Mouse (Mus musculus): ENCODE measurements at regions not wholly inside any gene's neighbourhood (a gene's known extent, or its start where the extent isn't known, plus 50 kb on each side); places are given as distances from the start of the nearest gene placed in this dataset.

DNA sequence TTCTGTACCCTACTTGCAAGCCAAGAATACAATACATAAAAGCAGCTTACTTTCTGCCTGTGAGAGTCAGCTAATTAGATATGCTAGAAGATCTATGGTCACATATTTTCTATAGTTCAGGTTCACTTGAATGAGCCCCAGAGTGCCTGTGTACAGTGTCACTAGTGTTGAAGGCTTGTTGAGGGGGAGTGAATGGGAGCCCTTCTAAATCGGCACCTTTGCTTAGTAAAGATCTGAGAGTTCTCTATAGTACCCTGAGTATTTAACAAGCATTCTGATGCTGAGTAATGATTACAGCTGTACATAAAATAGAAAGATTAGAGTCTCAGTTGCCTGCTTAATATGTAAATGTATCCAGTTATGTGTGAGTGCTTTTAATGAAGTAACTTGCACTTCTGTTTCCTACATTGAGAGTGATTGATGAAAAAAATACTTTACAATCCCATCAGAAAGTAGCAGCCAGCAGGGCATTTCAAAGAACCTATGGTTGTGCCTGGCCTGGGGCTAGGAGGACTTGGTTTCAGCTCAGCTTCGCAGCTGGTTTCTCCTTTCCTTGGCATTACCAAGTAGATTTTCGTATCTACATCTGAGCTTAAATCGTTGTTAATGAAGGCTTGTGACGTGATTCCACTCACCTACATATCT lies 136.8 kb upstream of the Tex13c2 start:
- H3K36me3 ChIP-seq (ENCODE audit: control insufficient read depth, insufficient read depth, low read length) = no peaks in the 10 kb centered on the region
- no peak overlapping the region for H3K27ac ChIP-seq (ENCODE audit: control insufficient read depth, insufficient read depth, low read length)
- H3K27me3 ChIP-seq (ENCODE audit: control insufficient read depth, insufficient read depth, low read length) = no peaks in the 10 kb centered on the region
- 88% methylated on average over 5 of the region's 5 CpGs for WGBS
- H3K4me3 ChIP-seq (ENCODE audit: control insufficient read depth, insufficient read depth, low read length) = no peak overlapping the region
- no peaks in the 10 kb centered on the region for H3K4me1 ChIP-seq (replicated peaks; ENCODE audit: control insufficient read depth, insufficient read depth, low read length)
- no peak for DNase-seq
- no peak for TF ChIP-seq CTCF (IDR thresholded peaks at IDR 0.05; ENCODE audit: borderline replicate concordance, control insufficient read depth, extremely low read depth, insufficient read depth, low read length, poor library complexity)
- TF ChIP-seq POLR2A (IDR thresholded peaks at IDR 0.05; ENCODE audit: control insufficient read depth, extremely low read depth, insufficient read depth, low read length, poor library complexity) = no peak

DNA sequence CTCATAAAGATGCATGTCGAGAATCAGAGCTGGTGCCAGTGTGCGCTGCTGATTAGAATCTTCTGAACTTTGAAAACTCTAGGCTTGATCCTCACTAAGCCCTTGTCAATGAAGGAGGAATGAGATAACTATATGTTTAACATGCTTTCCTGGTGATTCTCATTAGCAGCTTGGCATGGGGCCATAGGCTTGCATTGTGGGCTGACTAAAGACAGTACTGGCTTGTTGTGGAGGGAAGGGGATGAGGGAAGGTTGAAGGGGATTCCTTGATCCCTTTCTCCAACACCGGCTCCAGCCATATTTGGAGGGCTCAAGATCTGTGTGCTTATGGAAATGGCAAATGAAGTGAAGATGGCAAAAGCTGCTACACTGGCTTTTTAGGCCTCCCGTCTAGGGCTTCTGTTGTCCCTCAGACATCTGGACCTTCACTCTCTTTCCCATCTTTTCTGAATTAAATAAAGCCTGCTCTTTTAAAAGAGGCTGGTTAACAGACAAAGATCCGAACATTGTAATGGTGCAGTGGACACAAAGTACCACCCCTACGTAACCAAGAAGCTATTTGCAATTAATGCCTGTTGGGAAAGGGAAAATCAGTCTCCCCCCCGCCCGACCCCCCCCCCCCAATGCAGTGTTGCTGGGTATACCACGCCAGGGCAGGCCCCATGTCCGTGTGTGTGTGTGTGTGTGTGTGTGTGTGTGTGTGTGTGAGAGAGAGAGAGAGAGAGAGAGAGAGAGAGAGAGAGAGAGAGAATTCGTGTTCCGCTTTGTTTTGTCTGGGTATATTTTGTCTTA lies 129.9 kb upstream of the Tex13c2 start:
- no peak for TF ChIP-seq POLR2A (IDR thresholded peaks at IDR 0.05; ENCODE audit: control insufficient read depth, extremely low read depth, insufficient read depth, low read length, poor library complexity)
- Histone ChIP-seq H3K27me3 (ENCODE audit: control insufficient read depth, insufficient read depth, low read length) (no peaks in the 10 kb centered on the region), H3K4me3 (ENCODE audit: control insufficient read depth, insufficient read depth, low read length) (no peak overlapping the region), H3K36me3 (ENCODE audit: control insufficient read depth, insufficient read depth, low read length) (no peaks in the 10 kb centered on the region), H3K4me1 (replicated peaks; ENCODE audit: control insufficient read depth, insufficient read depth, low read length) (peaks cover 7% of the 10 kb centered on the region), H3K27ac (ENCODE audit: control insufficient read depth, insufficient read depth, low read length) (no peak overlapping the region)
- no peak for DNase-seq
- 62% methylated on average over 11 of the region's 12 CpGs for WGBS

DNA sequence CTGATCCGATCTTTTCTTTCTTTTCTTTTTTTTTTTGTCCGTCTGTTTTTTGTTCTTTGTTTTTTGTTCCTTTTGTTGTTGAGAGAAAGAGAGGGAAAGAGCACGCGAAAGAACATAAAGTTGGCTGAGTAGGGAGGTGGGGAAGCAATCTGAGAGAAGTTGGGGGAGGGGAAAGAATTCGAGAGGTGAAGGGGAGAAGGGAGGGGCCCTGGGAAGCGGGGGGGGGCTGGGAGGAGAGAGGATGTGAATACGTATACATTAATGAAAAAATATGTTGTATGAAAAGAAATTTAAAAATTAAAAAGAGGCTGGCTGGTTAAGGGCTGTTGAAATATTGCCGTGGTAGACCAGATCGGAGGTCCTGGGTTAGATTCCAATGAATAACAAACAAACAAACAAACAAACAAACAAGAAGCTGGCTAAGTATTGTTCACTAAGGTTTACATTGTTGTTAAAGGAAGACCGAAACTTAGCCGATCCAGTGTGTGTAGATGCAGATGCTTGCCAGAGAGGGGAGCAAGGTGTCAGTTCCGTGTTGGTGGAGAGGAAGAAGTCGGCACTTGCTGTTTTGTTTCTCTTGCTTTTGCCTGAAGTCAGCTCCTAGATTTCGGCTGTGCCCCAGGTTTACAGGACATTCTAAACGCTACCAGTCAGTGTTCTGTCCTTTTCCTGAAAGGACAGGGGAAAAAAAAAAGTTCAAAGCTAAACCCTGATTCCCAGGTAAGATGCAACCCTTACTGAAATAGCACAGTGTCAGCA lies 129.1 kb upstream of the Tex13c2 start:
- peaks cover 7% of the 10 kb centered on the region for H3K4me1 ChIP-seq (replicated peaks; ENCODE audit: control insufficient read depth, insufficient read depth, low read length)
- H3K27ac ChIP-seq (ENCODE audit: control insufficient read depth, insufficient read depth, low read length) = peak overlapping the region; percentile 77; the same call in 1 of the 2 replicates
- no peak for TF ChIP-seq POLR2A (IDR thresholded peaks at IDR 0.05; ENCODE audit: control insufficient read depth, extremely low read depth, insufficient read depth, low read length, poor library complexity)
- TF ChIP-seq CTCF (IDR thresholded peaks at IDR 0.05; ENCODE audit: borderline replicate concordance, control insufficient read depth, extremely low read depth, insufficient read depth, low read length, poor library complexity) = no peak
- peak overlapping the region; percentile 25 for H3K4me3 ChIP-seq (ENCODE audit: control insufficient read depth, insufficient read depth, low read length)
- no peaks in the 10 kb centered on the region for H3K36me3 ChIP-seq (ENCODE audit: control insufficient read depth, insufficient read depth, low read length)
- peak; percentile 47 for DNase-seq
- no peaks in the 10 kb centered on the region for H3K27me3 ChIP-seq (ENCODE audit: control insufficient read depth, insufficient read depth, low read length)
- WGBS = 2% methylated on average over 13 of the region's 15 CpGs

DNA sequence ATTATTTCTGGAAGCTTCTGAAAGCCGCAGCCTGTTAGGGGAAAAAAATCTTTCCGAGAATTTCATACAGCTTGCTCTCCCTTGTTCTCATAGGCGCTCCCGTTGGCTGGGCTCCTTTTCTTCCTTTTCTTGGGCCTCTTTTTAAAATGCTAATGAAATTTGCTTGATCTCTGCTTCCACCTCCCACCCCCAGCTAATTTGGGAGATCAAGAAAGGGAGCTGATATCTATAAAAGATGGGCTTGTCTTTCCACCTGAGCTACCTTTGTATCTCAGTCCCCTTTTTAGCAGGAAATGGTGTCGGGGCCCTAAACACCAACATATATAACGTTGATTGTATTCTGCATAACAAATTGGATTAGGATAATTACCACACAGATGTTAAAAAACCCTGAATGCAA lies 128.5 kb upstream of the Tex13c2 start:
- Histone ChIP-seq H3K4me1 (replicated peaks; ENCODE audit: control insufficient read depth, insufficient read depth, low read length) (peaks cover 7% of the 10 kb centered on the region), H3K36me3 (ENCODE audit: control insufficient read depth, insufficient read depth, low read length) (no peaks in the 10 kb centered on the region), H3K4me3 (ENCODE audit: control insufficient read depth, insufficient read depth, low read length) (no peak overlapping the region), H3K27ac (ENCODE audit: control insufficient read depth, insufficient read depth, low read length) (no peak overlapping the region), H3K27me3 (ENCODE audit: control insufficient read depth, insufficient read depth, low read length) (no peaks in the 10 kb centered on the region)
- 65% methylated on average over 6 of the region's 6 CpGs for WGBS
- no peak for DNase-seq
- no peak for TF ChIP-seq POLR2A (IDR thresholded peaks at IDR 0.05; ENCODE audit: control insufficient read depth, extremely low read depth, insufficient read depth, low read length, poor library complexity)
- TF ChIP-seq CTCF (IDR thresholded peaks at IDR 0.05; ENCODE audit: borderline replicate concordance, control insufficient read depth, extremely low read depth, insufficient read depth, low read length, poor library complexity) = no peak

DNA sequence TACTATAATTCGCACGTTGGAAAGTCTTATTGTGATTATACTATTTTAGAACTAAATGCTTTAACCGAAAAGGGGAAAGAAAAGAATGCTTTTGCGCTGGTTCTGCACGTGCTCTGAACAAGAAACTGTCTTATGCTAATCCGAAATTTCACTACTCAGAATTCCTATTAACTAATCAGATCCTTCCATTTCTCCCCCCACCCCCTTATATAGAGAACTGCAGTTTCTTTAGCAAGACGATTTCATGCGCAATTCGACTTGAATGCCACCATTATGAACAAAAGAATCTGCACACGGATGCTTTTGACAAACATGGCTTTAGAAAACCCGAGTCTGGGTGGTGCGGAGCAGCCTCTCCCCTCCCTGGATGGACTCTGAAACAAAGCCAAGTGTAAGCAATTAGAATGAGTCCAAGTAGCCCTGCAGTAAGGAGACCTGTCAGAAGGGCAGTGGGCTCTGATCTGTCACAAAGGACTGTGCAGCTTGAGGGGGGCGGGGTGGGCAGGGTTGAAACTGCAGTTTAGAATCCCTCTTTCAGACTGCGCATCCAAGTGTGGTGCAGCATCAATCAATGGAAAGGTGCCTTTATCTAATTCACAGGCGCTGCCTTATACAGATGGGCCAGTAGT lies 128.0 kb upstream of the Tex13c2 start:
- 93% methylated on average over 15 of the region's 15 CpGs for WGBS

DNA sequence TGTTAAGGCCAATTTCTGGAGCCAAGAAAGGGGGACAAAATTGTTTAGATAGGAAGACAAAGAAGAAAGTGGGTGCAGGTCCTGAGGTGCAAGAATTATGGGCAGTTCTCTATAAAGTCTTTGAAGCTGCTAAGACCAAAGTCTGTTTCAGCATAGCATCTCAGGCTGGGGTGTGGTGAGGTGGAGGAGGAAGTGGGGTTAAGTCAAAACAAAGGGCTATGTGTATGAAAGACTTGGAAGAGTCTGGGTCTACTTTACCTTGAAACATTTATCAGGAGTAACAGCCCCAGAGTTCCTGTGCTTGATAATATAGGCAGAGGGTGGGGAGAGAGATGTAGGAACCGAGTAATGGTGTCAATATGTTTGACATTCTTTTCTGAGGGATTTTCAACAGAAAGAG lies 125.4 kb upstream of the Tex13c2 start:
- H3K4me1 ChIP-seq (replicated peaks; ENCODE audit: control insufficient read depth, insufficient read depth, low read length) = peaks cover 7% of the 10 kb centered on the region

More for the DNA sequence above, 128.0 kb upstream of the Tex13c2 start:
- no peak overlapping the region; the same call in 1 of the 2 replicates for H3K27ac ChIP-seq (ENCODE audit: control insufficient read depth, insufficient read depth, low read length)
- H3K4me3 ChIP-seq (ENCODE audit: control insufficient read depth, insufficient read depth, low read length) = no peak overlapping the region
- no peaks in the 10 kb centered on the region for H3K27me3 ChIP-seq (ENCODE audit: control insufficient read depth, insufficient read depth, low read length)
- peaks cover 7% of the 10 kb centered on the region for H3K4me1 ChIP-seq (replicated peaks; ENCODE audit: control insufficient read depth, insufficient read depth, low read length)
- TF ChIP-seq CTCF (IDR thresholded peaks at IDR 0.05; ENCODE audit: borderline replicate concordance, control insufficient read depth, extremely low read depth, insufficient read depth, low read length, poor library complexity) = no peak
- TF ChIP-seq POLR2A (IDR thresholded peaks at IDR 0.05; ENCODE audit: control insufficient read depth, extremely low read depth, insufficient read depth, low read length, poor library complexity) = no peak
- DNase-seq = no peak
- no peaks in the 10 kb centered on the region for H3K36me3 ChIP-seq (ENCODE audit: control insufficient read depth, insufficient read depth, low read length)

More for the DNA sequence above, 125.4 kb upstream of the Tex13c2 start:
- TF ChIP-seq POLR2A (IDR thresholded peaks at IDR 0.05; ENCODE audit: control insufficient read depth, extremely low read depth, insufficient read depth, low read length, poor library complexity) = no peak
- no peak for TF ChIP-seq CTCF (IDR thresholded peaks at IDR 0.05; ENCODE audit: borderline replicate concordance, control insufficient read depth, extremely low read depth, insufficient read depth, low read length, poor library complexity)
- DNase-seq = no peak
- Histone ChIP-seq H3K27ac (ENCODE audit: control insufficient read depth, insufficient read depth, low read length) (no peak overlapping the region), H3K36me3 (ENCODE audit: control insufficient read depth, insufficient read depth, low read length) (no peaks in the 10 kb centered on the region), H3K27me3 (ENCODE audit: control insufficient read depth, insufficient read depth, low read length) (no peaks in the 10 kb centered on the region), H3K4me3 (ENCODE audit: control insufficient read depth, insufficient read depth, low read length) (no peak overlapping the region)
- 74% methylated on average over 1 of the region's 1 CpGs for WGBS
